Mouse (Mus musculus) kidney, adult 18-20 months (tissue): ENCODE data around the gene Nmnat1.
A peak's percentile ranks its signal among the peaks of the same experiment; 100 is the strongest.

Experiments
- DNase-seq: peaks from one replicate; pipeline ENCODE4 v3.0.0; 2021

Gene Nmnat1

GRCm38 (mm10) chr4:149485053-149485824 is at the start of gene Nmnat1, which contains the start of gene Lzic:
Gene Nmnat1 (minus strand): TSS chr4:149485202.
Gene Lzic (plus strand): TSS chr4:149485229.
- DNase-seq = peak; percentile 93

GRCm38 (mm10) chr4:149529691-149530090 is 44.7 kb upstream of the Nmnat1 start:
- DNase-seq = no peak

- DNase-seq = no peak
Observed at GRCm38 (mm10) chr4:149527621-149528354, 42.8 kb upstream of the Nmnat1 start.

- DNase-seq = no peak
Observed at GRCm38 (mm10) chr4:149526330-149526729, 41.3 kb upstream of the Nmnat1 start.

GRCm38 (mm10) chr4:149525811-149526210 is 40.8 kb upstream of the Nmnat1 start:
- DNase-seq = no peak

GRCm38 (mm10) chr4:149525170-149525569 is 40.2 kb upstream of the Nmnat1 start:
- no peak for DNase-seq

GRCm38 (mm10) chr4:149523961-149524360 is 39.0 kb upstream of the Nmnat1 start:
- DNase-seq = no peak

- DNase-seq = peak; percentile 46
Observed at GRCm38 (mm10) chr4:149521258-149521657, 36.3 kb upstream of the Nmnat1 start.

GRCm38 (mm10) chr4:149518351-149519220 is 33.6 kb upstream of the Nmnat1 start:
- peak; percentile 29 for DNase-seq

GRCm38 (mm10) chr4:149517868-149518340 is 32.9 kb upstream of the Nmnat1 start, which contains the start of gene Ctnnbip1:
Gene Ctnnbip1 (plus strand): TSS chr4:149518236.
- DNase-seq = peak; percentile 98

GRCm38 (mm10) chr4:149515706-149516105 is 30.7 kb upstream of the Nmnat1 start:
- no peak for DNase-seq

- DNase-seq = no peak
Observed at GRCm38 (mm10) chr4:149512072-149512471, 27.1 kb upstream of the Nmnat1 start.

- no peak for DNase-seq
Observed at GRCm38 (mm10) chr4:149511221-149511646, 26.2 kb upstream of the Nmnat1 start.

GRCm38 (mm10) chr4:149506904-149507303 is 21.9 kb upstream of the Nmnat1 start:
- no peak for DNase-seq

- no peak for DNase-seq
Observed at GRCm38 (mm10) chr4:149505261-149505967, 20.4 kb upstream of the Nmnat1 start.

GRCm38 (mm10) chr4:149504858-149505257 is 19.9 kb upstream of the Nmnat1 start:
- DNase-seq = no peak

- DNase-seq = no peak
Observed at GRCm38 (mm10) chr4:149504363-149504762, 19.4 kb upstream of the Nmnat1 start.

- DNase-seq = no peak
Observed at GRCm38 (mm10) chr4:149499790-149500189, 14.8 kb upstream of the Nmnat1 start.

GRCm38 (mm10) chr4:149498901-149499300 is 13.9 kb upstream of the Nmnat1 start:
- DNase-seq = no peak

GRCm38 (mm10) chr4:149496612-149497011 is 11.6 kb upstream of the Nmnat1 start:
- DNase-seq = no peak

GRCm38 (mm10) chr4:149491151-149491550 is 6.1 kb upstream of the Nmnat1 start:
- no peak for DNase-seq
